In the genomic region with DNA sequence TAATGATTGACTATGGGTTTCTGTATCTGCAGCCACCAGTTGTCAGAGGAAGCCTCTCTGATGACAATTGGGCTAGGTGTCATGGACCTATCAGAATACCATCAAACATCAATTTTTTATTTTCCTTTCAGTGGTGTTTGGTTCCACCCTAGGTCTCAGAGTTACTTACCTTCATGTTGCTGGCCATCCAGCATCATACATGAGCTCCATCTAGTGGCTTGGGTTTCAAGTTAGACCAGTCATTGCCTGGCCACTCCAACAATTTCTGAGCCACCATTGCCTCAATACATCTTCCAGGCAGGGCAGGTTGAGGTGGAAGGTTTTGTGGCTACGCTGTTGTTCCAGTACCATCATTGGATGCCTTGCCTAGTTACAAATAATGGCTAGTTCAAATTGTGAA, we compare ENCODE assay signal across 26 mouse cellular contexts.
DNase-seq lines count a peak whose midpoint lies in the region; ATAC-seq and TF ChIP-seq lines count a peak whose summit lies in the region.
"Had no signal": no experiment of that assay in that cellular context is flagged by ENCODE, and none has a peak within 500 bp of the region (broad histone marks: within the 10 kb centered on the region; RNA-seq: fewer than 3 reads in every experiment).

No protein-coding gene starts in this region.

- peak; percentile 3 for DNase-seq in cerebellum, adult 9-10 months
- DNase-seq in hindbrain, postnatal 0 days (ENCODE audit: low spot score): no peak
- peak; percentile 49 for DNase-seq in 416B (ENCODE audit: low read depth)
- peak; percentile 23 for DNase-seq in embryo, embryonic 10.5 days (ENCODE audit: low spot score)
- DNase-seq in urinary bladder, postnatal 25 days (ENCODE audit: low spot score): no peak
- DNase-seq: adrenal gland, postnatal 36 days; cerebellum, adult 8-10 months; gastrocnemius, postnatal 10 days; heart, adult 18-20 months; heart, postnatal 36 days; kidney, adult 9 months; kidney, postnatal 36 days; right cerebral cortex, adult 18-20 months; thymus, postnatal 14 days had no signal

- H3K4me3 ChIP-seq in hindbrain, postnatal 0 days (ENCODE audit: low read length): no peak overlapping the region
- no peak overlapping the region for H3K4me3 ChIP-seq in hindbrain, embryonic 12.5 days
- H3K4me3 ChIP-seq in heart, embryonic 11.5 days (ENCODE audit: low read depth, low read length): no peak overlapping the region
- H3K4me3 ChIP-seq: embryonic facial prominence, embryonic 15.5 days; limb, embryonic 12.5 days; liver, embryonic 12.5 days; lung, embryonic 15.5 days; midbrain, embryonic 12.5 days; neural tube, embryonic 13.5 days had no signal

- no peaks in the 10 kb centered on the region for H3K9me3 ChIP-seq in hindbrain, postnatal 0 days (ENCODE audit: low read length)
- no peaks in the 10 kb centered on the region for H3K9me3 ChIP-seq in hindbrain, embryonic 12.5 days (replicated peaks)
- no peaks in the 10 kb centered on the region for H3K9me3 ChIP-seq in heart, embryonic 11.5 days (replicated peaks; ENCODE audit: control insufficient read depth, low read length)
- H3K9me3 ChIP-seq: embryonic facial prominence, embryonic 15.5 days; G1E; limb, embryonic 12.5 days; liver, embryonic 12.5 days; lung, embryonic 15.5 days; midbrain, embryonic 12.5 days; neural tube, embryonic 13.5 days had no signal

- 100% methylated on average over 1 of the region's 1 CpGs for WGBS in hindbrain, postnatal 0 days
- 94% methylated on average over 1 of the region's 1 CpGs for WGBS in hindbrain, embryonic 12.5 days
- 92% methylated on average over 1 of the region's 1 CpGs for WGBS in heart, embryonic 11.5 days (ENCODE audit: insufficient replicate concordance)

- H3K4me2 ChIP-seq in hindbrain, postnatal 0 days (ENCODE audit: low read depth, low read length): no peak overlapping the region
- no peak overlapping the region for H3K4me2 ChIP-seq in hindbrain, embryonic 12.5 days (replicated peaks)
- H3K4me2 ChIP-seq in heart, embryonic 11.5 days: no peak overlapping the region
- H3K4me2 ChIP-seq: embryonic facial prominence, embryonic 15.5 days; limb, embryonic 12.5 days; liver, embryonic 12.5 days; lung, embryonic 15.5 days; midbrain, embryonic 12.5 days; neural tube, embryonic 13.5 days had no signal

- no peaks in the 10 kb centered on the region for H3K27me3 ChIP-seq in hindbrain, postnatal 0 days (ENCODE audit: insufficient read depth, low read length)
- no peaks in the 10 kb centered on the region for H3K27me3 ChIP-seq in hindbrain, embryonic 12.5 days
- no peaks in the 10 kb centered on the region for H3K27me3 ChIP-seq in heart, embryonic 11.5 days (ENCODE audit: control insufficient read depth, insufficient read depth, low read length)
- H3K27me3 ChIP-seq: embryonic facial prominence, embryonic 15.5 days; limb, embryonic 12.5 days; liver, embryonic 12.5 days; lung, embryonic 15.5 days; midbrain, embryonic 12.5 days; neural tube, embryonic 13.5 days had no signal

- TF ChIP-seq CTCF in hindbrain, postnatal 0 days (IDR thresholded peaks at IDR 0.05; ENCODE audit: low read depth): peak; percentile 27

- ATAC-seq in cerebellum, adult (ENCODE audit: insufficient number of reproducible peaks, low FRiP score, low TSS enrichment): no peak
- ATAC-seq in hindbrain, postnatal 0 days: no peak
- ATAC-seq in hindbrain, embryonic 12.5 days (ENCODE audit: low FRiP score): no peak
- ATAC-seq in heart, embryonic 11.5 days (replicated peaks; ENCODE audit: insufficient number of reproducible peaks, low FRiP score, low TSS enrichment): no peak
- ATAC-seq: CD4-positive, CD25-positive, alpha-beta regulatory T cell, adult 4 months; liver, embryonic 12.5 days had no signal

- H3K27ac ChIP-seq in hindbrain, postnatal 0 days: no peak overlapping the region
- H3K27ac ChIP-seq in hindbrain, embryonic 12.5 days: no peak overlapping the region
- H3K27ac ChIP-seq in heart, embryonic 11.5 days (ENCODE audit: low read depth, low read length): no peak overlapping the region
- H3K27ac ChIP-seq: embryonic facial prominence, embryonic 15.5 days; limb, embryonic 12.5 days; liver, embryonic 12.5 days; lung, embryonic 15.5 days; macrophage; midbrain, embryonic 12.5 days; neural tube, embryonic 13.5 days had no signal

- no peaks in the 10 kb centered on the region for H3K4me1 ChIP-seq in hindbrain, postnatal 0 days (ENCODE audit: insufficient read depth, low read length)
- no peaks in the 10 kb centered on the region for H3K4me1 ChIP-seq in hindbrain, embryonic 12.5 days
- H3K4me1 ChIP-seq in heart, embryonic 11.5 days (ENCODE audit: control insufficient read depth, insufficient read depth, low read length): no peaks in the 10 kb centered on the region
- H3K4me1 ChIP-seq: embryonic facial prominence, embryonic 15.5 days; limb, embryonic 12.5 days; liver, embryonic 12.5 days; lung, embryonic 15.5 days; midbrain, embryonic 12.5 days; neural tube, embryonic 13.5 days had no signal

- H3K36me3 ChIP-seq in hindbrain, postnatal 0 days (ENCODE audit: insufficient read depth, low read length): no peaks in the 10 kb centered on the region
- no peaks in the 10 kb centered on the region for H3K36me3 ChIP-seq in hindbrain, embryonic 12.5 days
- no peaks in the 10 kb centered on the region for H3K36me3 ChIP-seq in heart, embryonic 11.5 days (ENCODE audit: control insufficient read depth, insufficient read depth, low read length)
- H3K36me3 ChIP-seq: embryonic facial prominence, embryonic 15.5 days; G1E; limb, embryonic 12.5 days; liver, embryonic 12.5 days; lung, embryonic 15.5 days; midbrain, embryonic 12.5 days; neural tube, embryonic 13.5 days had no signal

- no peak overlapping the region for H3K9ac ChIP-seq in hindbrain, postnatal 0 days (replicated peaks; ENCODE audit: low read length)
- no peak overlapping the region for H3K9ac ChIP-seq in hindbrain, embryonic 12.5 days
- H3K9ac ChIP-seq in heart, embryonic 11.5 days (ENCODE audit: low read depth, low read length): no peak overlapping the region
- H3K9ac ChIP-seq: embryonic facial prominence, embryonic 15.5 days; limb, embryonic 12.5 days; liver, embryonic 12.5 days; lung, embryonic 15.5 days; midbrain, embryonic 12.5 days; neural tube, embryonic 13.5 days had no signal

Comparison
In these comparisons a context has a peak if more than half of its experiments do, and no peak if none do; other contexts are left out.
1. DNase-seq: peak in cerebellum, adult 9-10 months (single experiment), 416B (single experiment) and embryo, embryonic 10.5 days (single experiment); none in hindbrain, postnatal 0 days (single experiment) and urinary bladder, postnatal 25 days (single experiment).